Mouse (Mus musculus) heart, embryonic 12.5 days (tissue): ENCODE measurements around the gene Gm36079. TPM values are rescaled to one million over a fixed set of nuclear protein-coding genes. Genes with fewer than 3 reads are reported as not detected.
"Not testable (repeated sequence)": the region's sequence is repeated elsewhere in the genome, so short reads cannot be mapped to it uniquely, and the experiment has no call there.

Experiments used
- ATAC-seq: fragments of 200-750 bp; cut with Nextera tagmentation; 2 replicates; pipeline ENCODE4 v1.8.0; 2017; ENCODE audit warnings: moderate TSS enrichment, moderate library complexity; ENCODE audit not compliant: insufficient number of reproducible peaks, low FRiP score
- H3K27ac ChIP-seq: fragments of 300-500 bp; sonication (generic); 2 replicates; pipeline ENCODE4 v1.5.1; 2016; ENCODE audit warnings: mild to moderate bottlenecking, moderate library complexity; ENCODE audit not compliant: poor library complexity, severe bottlenecking
- H3K27me3 ChIP-seq: fragments of 300-500 bp; sonication (generic); replicated peaks from 2 replicates; pipeline ENCODE4 v1.6.1; 2016; ENCODE audit warnings: mild to moderate bottlenecking, moderate library complexity
- H3K36me3 ChIP-seq: fragments of 300-500 bp; sonication (generic); 2 replicates; pipeline ENCODE4 v1.6.1; 2016; ENCODE audit warnings: mild to moderate bottlenecking, moderate library complexity
- H3K4me1 ChIP-seq: fragments of 300-500 bp; sonication (generic); replicated peaks from 2 replicates; pipeline ENCODE4 v1.6.1; 2016; ENCODE audit warnings: mild to moderate bottlenecking
- H3K4me2 ChIP-seq: fragments of 300-500 bp; sonication (generic); 2 replicates; pipeline ENCODE4 v1.6.1; 2016; ENCODE audit warnings: mild to moderate bottlenecking, moderate library complexity
- H3K4me3 ChIP-seq: fragments of 300-500 bp; sonication (generic); 2 replicates; pipeline ENCODE4 v1.5.1; 2016; ENCODE audit warnings: mild to moderate bottlenecking
- H3K9ac ChIP-seq: fragments of 300-500 bp; sonication (generic); 2 replicates; pipeline ENCODE4 v1.6.1; 2016; ENCODE audit warnings: mild to moderate bottlenecking, moderate library complexity
- H3K9me3 ChIP-seq: fragments of 300-500 bp; sonication (generic); replicated peaks from 2 replicates; pipeline ENCODE4 v1.6.1; 2016; ENCODE audit warnings: mild to moderate bottlenecking, moderate library complexity
- WGBS: fragments of 180-500 bp; shearing (Covaris S2); methylation state at CpG from one replicate; pipeline ENCODE4 v1.1.7; 2016; 5-methylcytosine and 5-hydroxymethylcytosine counted together
- polyA plus RNA-seq: library from polyadenylated mRNA; unstranded; fragments of >200 nt; fragmentation: Nextera tagmentation; extraction: Ambion mirVana; gene quantifications from 2 replicates; pipeline ENCODE4 v1.2.1, GENCODE M21; 2016

The Gm36079 gene
- polyA plus RNA-seq, 1 experiment from 2014 or later: not detected

DNA sequence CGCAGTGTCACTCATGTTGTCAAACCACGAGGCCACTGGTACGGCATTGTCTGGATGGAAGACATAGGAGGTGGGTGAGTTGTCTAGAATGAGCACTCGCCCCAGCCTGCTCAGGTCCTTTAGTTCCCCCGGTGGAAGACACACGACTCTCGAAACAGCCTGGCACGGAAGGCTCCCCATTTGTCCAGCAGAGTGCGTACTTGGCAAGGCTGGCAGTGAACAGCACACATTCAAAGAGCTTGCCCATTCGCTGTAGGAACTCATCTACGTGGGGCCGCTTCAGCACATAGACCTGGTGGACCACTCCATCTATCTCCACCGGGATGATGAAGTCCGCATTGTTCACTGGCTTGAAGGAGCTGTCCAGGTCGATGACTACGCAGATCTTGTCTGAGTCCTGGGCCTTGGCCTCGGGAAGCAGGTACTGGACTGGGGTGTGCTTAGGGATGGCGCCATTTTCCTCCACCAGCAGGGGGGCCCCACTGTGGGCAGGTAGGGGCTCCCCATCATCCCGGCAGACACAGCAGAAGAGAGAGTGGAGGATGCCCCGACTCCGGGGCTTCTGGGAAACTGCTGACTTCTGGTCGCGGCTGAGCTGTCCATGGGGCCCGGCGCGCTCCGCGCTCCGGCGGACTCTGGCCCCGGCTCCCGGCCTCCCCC, 11.3 kb downstream of the Gm36079 start:
- 4% methylated on average over 8 of the region's 32 CpGs for WGBS
- ATAC-seq: not testable (repeated sequence)

DNA sequence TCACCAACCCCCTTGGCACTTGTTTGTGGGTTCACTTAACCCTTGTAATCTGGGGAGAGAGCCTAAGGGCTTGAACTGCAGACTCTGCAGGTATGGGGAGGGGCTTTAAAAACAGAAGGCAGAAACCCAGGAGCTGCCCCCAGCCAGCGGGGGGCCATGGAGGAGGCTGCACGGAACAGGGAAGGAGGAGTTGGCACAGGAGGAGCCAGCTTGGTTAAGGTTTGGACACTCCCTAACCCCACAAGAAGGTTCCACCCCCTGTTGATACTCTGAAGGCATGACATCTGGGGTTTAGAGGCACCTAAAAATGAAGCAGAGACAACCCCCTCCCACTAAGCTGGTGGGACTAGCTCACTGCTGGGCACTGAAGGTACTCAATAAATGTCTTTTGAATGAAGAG, 12.8 kb downstream of the Gm36079 start:
- H3K4me3 ChIP-seq, H3K4me1 ChIP-seq, H3K27me3 ChIP-seq, H3K4me2 ChIP-seq, H3K36me3 ChIP-seq, ATAC-seq, H3K9ac ChIP-seq, H3K27ac ChIP-seq, H3K9me3 ChIP-seq: not testable (repeated sequence)
- WGBS: no CpG with 5 or more reads among the region's 2 CpGs

More for the DNA sequence above, 11.3 kb downstream of the Gm36079 start:
- H3K27ac ChIP-seq, H3K4me2 ChIP-seq, H3K36me3 ChIP-seq, H3K9me3 ChIP-seq, H3K4me3 ChIP-seq, H3K27me3 ChIP-seq, H3K4me1 ChIP-seq, H3K9ac ChIP-seq: not testable (repeated sequence)

DNA sequence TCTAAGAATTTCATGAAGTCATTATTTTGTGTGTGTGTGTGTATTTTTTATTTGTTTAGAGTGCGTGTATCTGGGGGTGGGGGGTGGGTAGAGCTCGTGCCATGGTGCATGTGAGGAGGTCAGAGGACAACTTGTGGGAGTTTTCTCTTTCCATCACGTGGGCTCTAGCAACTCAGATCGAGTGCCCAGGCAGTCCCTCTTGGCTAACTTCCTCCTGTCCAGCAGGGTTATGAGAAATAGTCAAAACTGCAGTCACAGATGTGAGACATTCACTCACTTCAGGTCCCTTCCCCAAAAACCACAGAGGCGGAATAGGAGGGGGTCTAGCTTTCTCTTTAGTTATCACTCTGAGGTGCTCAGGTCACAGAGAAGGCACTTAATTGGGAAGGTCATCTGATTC, 13.3 kb downstream of the Gm36079 start:
- not testable (repeated sequence) for H3K4me2 ChIP-seq, H3K27ac ChIP-seq, H3K9me3 ChIP-seq, H3K36me3 ChIP-seq, H3K9ac ChIP-seq, ATAC-seq, H3K4me1 ChIP-seq, H3K4me3 ChIP-seq, H3K27me3 ChIP-seq
- WGBS: no CpG with 5 or more reads among the region's 5 CpGs

DNA sequence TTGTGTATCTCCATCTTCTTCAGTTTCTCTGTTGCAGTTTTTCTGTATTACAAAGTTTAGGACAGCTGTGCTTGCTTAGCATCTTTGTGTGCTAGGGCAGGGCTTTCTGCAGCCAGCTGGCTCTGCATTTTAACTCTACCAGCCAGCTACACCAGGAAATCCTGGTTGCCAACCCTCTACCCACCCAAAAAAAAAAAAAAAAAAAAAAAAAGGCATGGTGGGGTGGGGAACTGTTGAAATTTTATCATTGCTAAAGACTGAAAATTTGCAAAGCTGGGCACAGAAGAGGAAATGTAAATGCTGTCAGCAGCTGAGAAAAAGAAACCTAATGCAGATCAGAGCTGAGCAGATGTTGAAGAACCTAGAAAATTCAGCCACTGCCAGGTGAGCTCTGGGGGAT, 16.7 kb downstream of the Gm36079 start:
- not testable (repeated sequence) for ATAC-seq, H3K4me2 ChIP-seq, H3K4me3 ChIP-seq, H3K27ac ChIP-seq, H3K27me3 ChIP-seq, H3K4me1 ChIP-seq, H3K9ac ChIP-seq, H3K9me3 ChIP-seq, H3K36me3 ChIP-seq

DNA sequence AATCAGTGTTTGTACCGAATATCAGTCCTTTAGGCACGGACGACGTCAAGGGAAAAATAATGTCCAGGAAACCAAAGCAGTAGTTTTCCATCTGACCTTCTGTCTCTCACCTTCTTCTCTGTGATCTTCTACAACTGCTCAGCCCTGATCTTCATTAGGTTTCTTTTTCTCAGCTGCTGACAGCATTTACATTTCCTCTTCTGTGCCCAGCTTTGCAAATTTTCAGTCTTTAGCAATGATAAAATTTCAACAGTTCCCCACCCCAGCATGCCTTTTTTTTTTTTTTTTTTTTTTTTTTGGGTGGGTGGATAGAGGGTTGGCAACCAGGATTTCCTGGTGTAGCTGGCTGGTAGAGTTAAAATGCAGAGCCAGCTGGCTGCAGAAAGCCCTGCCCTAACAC, 27.6 kb downstream of the Gm36079 start:
- H3K4me1 ChIP-seq, H3K36me3 ChIP-seq, H3K27me3 ChIP-seq, H3K4me2 ChIP-seq, H3K4me3 ChIP-seq, H3K9ac ChIP-seq, H3K27ac ChIP-seq, ATAC-seq, H3K9me3 ChIP-seq: not testable (repeated sequence)
- no CpG with 5 or more reads among the region's 4 CpGs for WGBS

DNA sequence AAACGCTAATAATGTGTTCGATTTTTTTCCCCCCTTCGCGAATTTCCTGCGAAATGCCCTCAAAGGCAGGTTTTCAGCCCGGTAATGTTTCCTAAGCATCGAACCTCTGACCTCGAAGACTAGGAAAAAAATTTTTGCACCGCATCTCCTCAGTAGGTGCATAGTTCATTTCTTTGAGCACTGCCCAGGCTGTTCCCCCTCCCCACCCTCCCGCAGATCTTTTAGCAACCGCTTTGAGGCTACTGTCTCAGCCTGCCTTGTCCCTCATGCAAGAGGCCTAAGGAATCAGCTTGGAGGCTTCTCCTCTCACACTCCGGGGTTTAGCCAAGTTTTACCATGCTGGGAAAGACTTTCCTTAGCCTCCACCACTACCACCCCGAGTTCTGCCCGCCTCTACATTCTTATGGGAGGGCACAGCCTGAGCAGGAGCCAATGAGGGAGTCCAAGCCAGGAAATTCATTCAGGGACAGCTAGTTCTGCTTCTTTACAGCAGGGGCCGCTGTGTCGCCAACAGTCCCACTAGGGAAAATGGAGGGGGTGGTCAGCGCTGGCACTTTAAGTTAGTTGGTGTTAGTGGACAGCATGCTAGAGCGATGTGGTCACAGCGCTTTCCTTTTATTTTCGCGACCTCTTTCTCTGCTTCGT, 28.2 kb downstream of the Gm36079 start:
- H3K27ac ChIP-seq, H3K4me2 ChIP-seq, H3K9me3 ChIP-seq, H3K27me3 ChIP-seq, H3K4me3 ChIP-seq, H3K4me1 ChIP-seq, H3K9ac ChIP-seq, H3K36me3 ChIP-seq: not testable (repeated sequence)
- peak; percentile 61; the same call in 1 of the 2 replicates for ATAC-seq
- no CpG with 5 or more reads among the region's 22 CpGs for WGBS

DNA sequence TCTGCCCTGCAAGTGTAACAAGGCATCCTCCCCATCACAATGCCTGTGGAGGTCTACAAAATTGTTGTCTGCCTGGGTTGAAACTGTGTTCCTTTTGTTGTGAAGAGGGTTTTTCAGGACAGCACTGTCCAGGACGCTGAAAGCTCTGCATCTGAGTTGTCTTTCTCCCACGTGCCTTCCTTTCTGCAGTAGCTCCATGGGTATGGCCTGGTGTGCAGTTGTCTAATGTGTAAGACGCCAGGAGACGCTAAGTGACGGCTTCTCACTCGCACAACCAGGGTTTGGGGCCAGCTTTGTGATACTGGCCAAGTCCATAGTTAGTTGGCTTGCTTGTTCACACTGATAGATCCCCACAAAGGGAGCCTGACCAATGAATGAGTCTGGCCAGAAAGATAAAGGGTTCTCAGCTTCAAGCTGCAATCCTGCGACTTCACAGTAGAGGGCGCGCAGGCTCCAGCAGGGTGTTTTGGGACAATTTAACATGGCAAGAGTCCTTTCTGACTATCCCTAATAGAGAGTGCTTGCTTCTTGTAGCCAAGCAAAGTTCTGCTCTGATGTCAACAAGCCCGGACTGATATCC, 34.8 kb downstream of the Gm36079 start:
- no CpG with 5 or more reads among the region's 10 CpGs for WGBS
- H3K27me3 ChIP-seq, H3K4me1 ChIP-seq, H3K36me3 ChIP-seq, H3K9me3 ChIP-seq, ATAC-seq, H3K9ac ChIP-seq, H3K4me3 ChIP-seq, H3K4me2 ChIP-seq, H3K27ac ChIP-seq: not testable (repeated sequence)

DNA sequence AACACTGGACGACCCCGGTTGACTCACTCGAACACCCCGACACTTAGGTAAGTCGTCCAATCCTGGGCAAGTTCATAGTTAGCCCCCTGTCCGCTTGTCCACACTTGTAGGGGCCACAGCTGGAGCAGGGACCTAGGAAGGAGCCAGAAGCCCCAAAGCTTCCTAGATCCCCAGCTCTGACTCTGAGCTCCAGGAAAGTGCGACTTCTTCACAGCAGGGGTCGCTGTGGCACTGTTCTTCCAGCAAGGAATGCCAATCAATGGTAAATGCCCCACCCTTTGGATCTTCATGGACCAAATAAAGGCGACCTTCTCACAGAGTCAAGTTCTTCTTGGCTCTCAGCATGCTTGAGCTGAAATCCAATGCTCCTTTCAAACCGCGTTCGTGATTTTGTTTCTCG, 35.5 kb downstream of the Gm36079 start:
- H3K9ac ChIP-seq, H3K9me3 ChIP-seq, H3K4me3 ChIP-seq, H3K27me3 ChIP-seq, H3K4me1 ChIP-seq, H3K27ac ChIP-seq, H3K4me2 ChIP-seq, H3K36me3 ChIP-seq, ATAC-seq: not testable (repeated sequence)
- WGBS: no CpG with 5 or more reads among the region's 13 CpGs

Other genes with a start within 250 kb of the Gm36079 start
- 27.6 and 31.0 TPM in 2 replicates for gene Zfp131, start 236.1 kb downstream of the Gm36079 start, polyA plus RNA-seq
- not detected in 2 replicates for gene AF067063, start 196.8 kb downstream of the Gm36079 start, polyA plus RNA-seq
- gene D13Ertd608e, start 191.0 kb downstream of the Gm36079 start, polyA plus RNA-seq: not detected in 2 replicates
- gene Tcstv1, start 132.2 kb downstream of the Gm36079 start, polyA plus RNA-seq: not detected in 2 replicates
- gene Gm21761, start 97.7 kb downstream of the Gm36079 start, polyA plus RNA-seq: not detected in 2 replicates
- not detected in 2 replicates for gene B020031M17Rik, start 76.2 kb downstream of the Gm36079 start, polyA plus RNA-seq
- not detected in 2 replicates for gene Gm21188, start 25.2 kb upstream of the Gm36079 start, polyA plus RNA-seq
- not detected in 2 replicates for gene Gm20767, start 113.2 kb upstream of the Gm36079 start, polyA plus RNA-seq
- not detected in 2 replicates for gene Gm21818, start 145.4 kb upstream of the Gm36079 start, polyA plus RNA-seq
- not detected in 2 replicates for gene Gm21762, start 188.9 kb upstream of the Gm36079 start, polyA plus RNA-seq
- gene Gm21731, start 212.1 kb upstream of the Gm36079 start, polyA plus RNA-seq: not detected in 2 replicates
- not detected in 2 replicates for gene AF067061, start 236.1 kb upstream of the Gm36079 start, polyA plus RNA-seq